Mouse (Mus musculus) cortical plate, adult 2 months (tissue): Measurements from ENCODE around the gene 3110082I17Rik. TPM values are rescaled to one million over a fixed set of nuclear protein-coding genes. Genes with fewer than 3 reads are reported as not detected.

Experiments used
- H3K27ac ChIP-seq: fragments of 200-500 bp; 2 replicates; pipeline ENCODE4 v1.5.1; 2012; ENCODE audit warnings: low read length, control low read depth, inconsistent platforms; ENCODE audit not compliant: insufficient read depth
- H3K4me1 ChIP-seq: fragments of 200-500 bp; 2 replicates; pipeline ENCODE4 v1.6.1; 2011; ENCODE audit warnings: low read length; ENCODE audit not compliant: control insufficient read depth, insufficient read depth
- H3K4me3 ChIP-seq: fragments of 200-500 bp; 2 replicates; pipeline ENCODE4 v1.5.1; 2011; ENCODE audit warnings: mild to moderate bottlenecking, low read length, control low read depth; ENCODE audit not compliant: insufficient read depth
- CTCF ChIP-seq: fragments of 200-500 bp; IDR thresholded peaks from 2 replicates; pipeline ENCODE4 v1.5.1; 2011; ENCODE audit warnings: mild to moderate bottlenecking, control low read depth, low read length; ENCODE audit not compliant: insufficient read depth; ENCODE audit errors: extremely low read depth
- POLR2A ChIP-seq: fragments of 200-500 bp; IDR thresholded peaks from 2 replicates; pipeline ENCODE4 v1.6.1; 2011; ENCODE audit warnings: mild to moderate bottlenecking, low read length, control low read depth; ENCODE audit not compliant: insufficient read depth; ENCODE audit errors: extremely low read depth
- polyA plus RNA-seq: library from polyadenylated mRNA; depleted of rRNA; stranded (reverse); fragments of >200 nt; gene quantifications from 2 replicates; pipeline ENCODE4 v1.2.3, GENCODE M21; 2012; rRNA removed

The 3110082I17Rik gene
- polyA plus RNA-seq = 12.9 and 15.4 TPM in 2 replicates

GRCm38 (mm10) chr5:139460384-139461067, at the start of gene 3110082I17Rik:
Gene 3110082I17Rik, minus strand, starts transcription at chr5:139460527.
- TF ChIP-seq CTCF (no peak), POLR2A (peak; percentile 58; the same call in 1 of the 2 replicates)
- Histone ChIP-seq H3K27ac (no peak within 1 kb of the TSS), H3K4me3 (peak within 1 kb of the TSS; percentile 59), H3K4me1 (peaks cover 3% of the 10 kb centered on the region)

- H3K4me1 ChIP-seq = no peaks in the 10 kb centered on the region
- TF ChIP-seq POLR2A = no peak
- no peak for TF ChIP-seq CTCF
- H3K27ac ChIP-seq = no peak overlapping the region
- no peak overlapping the region for H3K4me3 ChIP-seq
These were observed 45.9 kb upstream of the 3110082I17Rik start for GRCm38 (mm10) chr5:139506207-139506606.

GRCm38 (mm10) chr5:139505073-139505606, 44.8 kb upstream of the 3110082I17Rik start:
- H3K27ac ChIP-seq = no peak overlapping the region
- TF ChIP-seq POLR2A = no peak
- TF ChIP-seq CTCF = peak; percentile 79
- H3K4me1 ChIP-seq = no peaks in the 10 kb centered on the region
- no peak overlapping the region for H3K4me3 ChIP-seq

- Histone ChIP-seq H3K4me3 (no peak overlapping the region), H3K4me1 (no peaks in the 10 kb centered on the region), H3K27ac (0 out of 2 replicates have a peak overlapping the region, but pooled peaks have one; percentile 35)
- TF ChIP-seq CTCF = no peak
- TF ChIP-seq POLR2A = no peak
These were observed 42.0 kb upstream of the 3110082I17Rik start for GRCm38 (mm10) chr5:139502281-139502680.

GRCm38 (mm10) chr5:139498791-139499190, 38.5 kb upstream of the 3110082I17Rik start:
- TF ChIP-seq CTCF = no peak
- no peak for TF ChIP-seq POLR2A
- Histone ChIP-seq H3K4me1 (no peaks in the 10 kb centered on the region), H3K27ac (no peak overlapping the region), H3K4me3 (no peak overlapping the region)

- H3K27ac ChIP-seq = no peak overlapping the region
- H3K4me1 ChIP-seq = no peaks in the 10 kb centered on the region
- TF ChIP-seq POLR2A (no peak), CTCF (no peak)
- no peak overlapping the region for H3K4me3 ChIP-seq
These were observed 36.6 kb upstream of the 3110082I17Rik start for GRCm38 (mm10) chr5:139496939-139497338.

GRCm38 (mm10) chr5:139495019-139495669, 34.8 kb upstream of the 3110082I17Rik start:
- H3K4me3 ChIP-seq = no peak overlapping the region
- H3K4me1 ChIP-seq = no peaks in the 10 kb centered on the region
- TF ChIP-seq POLR2A = no peak
- TF ChIP-seq CTCF = no peak
- no peak overlapping the region for H3K27ac ChIP-seq

- Histone ChIP-seq H3K4me3 (no peak overlapping the region), H3K4me1 (no peaks in the 10 kb centered on the region), H3K27ac (no peak overlapping the region)
- TF ChIP-seq CTCF = no peak
- no peak for TF ChIP-seq POLR2A
These were observed 33.4 kb upstream of the 3110082I17Rik start for GRCm38 (mm10) chr5:139493690-139494089.

GRCm38 (mm10) chr5:139491348-139491747, 31.0 kb upstream of the 3110082I17Rik start:
- Histone ChIP-seq H3K27ac (no peak overlapping the region), H3K4me1 (no peaks in the 10 kb centered on the region), H3K4me3 (no peak overlapping the region)
- TF ChIP-seq POLR2A (no peak), CTCF (no peak)
